Mouse (Mus musculus) c-Kit-positive CD71-positive TER-119-negative erythroid progenitor cells, embryonic 14.5 days (primary cell): ENCODE results near the gene Pepd.
A peak's percentile ranks its signal among the peaks of the same experiment; 100 is the strongest.

Experiments
- DNase-seq: peaks from one replicate; pipeline ENCODE4 v3.0.0-alpha.2; 2013; ENCODE audit warnings: low read depth

Gene Pepd

GRCm38 (mm10) chr7:35056436-35056864 is 144.3 kb downstream of the Pepd start, which contains the start of gene Cebpg:
TSS of gene Cebpg (minus strand) at chr7:35056573.
- DNase-seq, result peak; percentile 80

GRCm38 (mm10) chr7:35056999-35057398 is 144.8 kb downstream of the Pepd start:
- DNase-seq, result peak; percentile 15

GRCm38 (mm10) chr7:35057569-35057968 is 145.4 kb downstream of the Pepd start:
- no peak for DNase-seq

GRCm38 (mm10) chr7:35058329-35058728 is 146.2 kb downstream of the Pepd start:
- no peak for DNase-seq

- DNase-seq, result no peak
Observed at GRCm38 (mm10) chr7:35059467-35059866, 147.3 kb downstream of the Pepd start.

- no peak for DNase-seq
Observed at GRCm38 (mm10) chr7:35064286-35065258, 152.4 kb downstream of the Pepd start.

GRCm38 (mm10) chr7:35065958-35066357 is 153.8 kb downstream of the Pepd start:
- no peak for DNase-seq

- DNase-seq, result no peak
Observed at GRCm38 (mm10) chr7:35066640-35067212, 154.5 kb downstream of the Pepd start.

- no peak for DNase-seq
Observed at GRCm38 (mm10) chr7:35076645-35077044, 164.5 kb downstream of the Pepd start.

- DNase-seq, result no peak
Observed at GRCm38 (mm10) chr7:35080843-35081338, 168.7 kb downstream of the Pepd start.

GRCm38 (mm10) chr7:35081406-35082104 is 169.4 kb downstream of the Pepd start:
- DNase-seq, result no peak

- DNase-seq, result no peak
Observed at GRCm38 (mm10) chr7:35084565-35085360, 172.6 kb downstream of the Pepd start.

- no peak for DNase-seq
Observed at GRCm38 (mm10) chr7:35086271-35086861, 174.2 kb downstream of the Pepd start.

GRCm38 (mm10) chr7:35090550-35090949 is 178.4 kb downstream of the Pepd start:
- DNase-seq, result no peak
